ENCODE assay signal across 9 mouse cellular contexts in the genomic region with DNA sequence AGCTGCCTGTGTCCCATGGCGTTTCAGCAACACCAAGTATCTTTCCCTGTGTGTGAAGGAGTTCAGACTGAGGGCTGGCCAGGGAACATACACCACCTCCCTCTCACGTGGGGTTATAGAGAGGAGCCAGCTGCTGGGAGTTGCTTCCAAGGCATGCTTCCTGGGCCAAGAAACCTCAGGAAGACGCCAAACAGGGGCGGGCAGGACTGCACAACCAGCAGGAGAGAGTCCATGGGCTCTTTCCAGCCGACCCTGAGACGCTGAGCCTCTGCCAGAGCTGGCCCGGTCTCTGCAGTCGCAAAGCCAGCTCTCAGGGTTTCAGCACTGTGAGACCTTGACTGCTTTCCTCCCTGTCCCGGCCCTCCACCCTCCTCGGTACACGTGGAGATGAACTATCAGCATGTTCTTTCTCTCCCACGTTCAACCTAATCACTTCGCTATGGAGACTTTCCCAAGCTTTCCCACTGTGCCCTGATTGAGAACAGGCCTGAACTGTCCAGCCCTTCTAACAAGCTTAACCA. TPM values are rescaled to one million over a fixed set of nuclear protein-coding genes. Genes with fewer than 3 reads are reported as not detected.
DNase-seq lines count a peak whose midpoint lies in the region; ATAC-seq lines count a peak whose summit lies in the region.
"Had no signal": no experiment of that assay in that cellular context is flagged by ENCODE, and none has a peak within 500 bp of the region (broad histone marks: within the 10 kb centered on the region; RNA-seq: fewer than 3 reads in every experiment).

No protein-coding gene starts in this region.

- no peak overlapping the region for H3K4me2 ChIP-seq in neural tube, embryonic 14.5 days (ENCODE audit: low read depth, low read length)

- peak; percentile 27 to 47 for DNase-seq in adrenal gland, postnatal 4 days (ENCODE audit: low spot score in 2 of 2)
- peak; percentile 52 for DNase-seq in embryo, embryonic 11 days
- peak; percentile 88 for DNase-seq in heart, adult 8-10 months (ENCODE audit: low spot score)
- peak; percentile 55 for DNase-seq in kidney, adult 18-20 months
- DNase-seq in limb, embryonic 10.5 days (ENCODE audit: low spot score), result peak; percentile 65
- peak; percentile 84 to 93 for DNase-seq in urinary bladder, postnatal 4 days (ENCODE audit: low spot score in 2 of 2)
- no peak for DNase-seq in spleen, postnatal 4 days (ENCODE audit: low spot score in 2 of 2)

- peak; percentile 51; the same call in 1 of the 2 replicates for ATAC-seq in neural tube, embryonic 14.5 days (ENCODE audit: low read depth)

- H3K4me3 ChIP-seq in limb, embryonic 10.5 days, result peak overlapping the region; percentile 2; the same call in 1 of the 2 replicates
- H3K4me3 ChIP-seq in neural tube, embryonic 14.5 days (ENCODE audit: low read depth, low read length), result no peak overlapping the region
- H3K4me3 ChIP-seq: megakaryocyte, embryonic 14.5 days had no signal

- no peak overlapping the region for H3K9ac ChIP-seq in neural tube, embryonic 14.5 days (replicated peaks; ENCODE audit: low read depth, low read length)

- no peaks in the 10 kb centered on the region for H3K9me3 ChIP-seq in limb, embryonic 10.5 days (replicated peaks)
- H3K9me3 ChIP-seq in neural tube, embryonic 14.5 days (ENCODE audit: control insufficient read depth, low read length), result no peaks in the 10 kb centered on the region

- no peaks in the 10 kb centered on the region for H3K36me3 ChIP-seq in limb, embryonic 10.5 days
- no peaks in the 10 kb centered on the region for H3K36me3 ChIP-seq in neural tube, embryonic 14.5 days (ENCODE audit: control insufficient read depth, insufficient read depth, low read length)

- no peaks in the 10 kb centered on the region for H3K27me3 ChIP-seq in limb, embryonic 10.5 days (ENCODE audit: low read depth, poor library complexity, severe bottlenecking)
- H3K27me3 ChIP-seq in neural tube, embryonic 14.5 days (ENCODE audit: control insufficient read depth, insufficient read depth, low read length), result no peaks in the 10 kb centered on the region

- peak overlapping the region; percentile 88 for H3K27ac ChIP-seq in limb, embryonic 10.5 days
- no peak overlapping the region for H3K27ac ChIP-seq in neural tube, embryonic 14.5 days (ENCODE audit: low read depth, low read length)

- peaks cover 30% of the 10 kb centered on the region for H3K4me1 ChIP-seq in limb, embryonic 10.5 days
- no peaks in the 10 kb centered on the region for H3K4me1 ChIP-seq in neural tube, embryonic 14.5 days (ENCODE audit: control insufficient read depth, insufficient read depth, low read length)

- WGBS in limb, embryonic 10.5 days, result 36% methylated on average over 13 of the region's 13 CpGs
- WGBS in neural tube, embryonic 14.5 days, result 59% methylated on average over 13 of the region's 13 CpGs

RNA-seq across cellular contexts. Expression of a gene that starts 13.1 kb away (rescaled TPM):
- 10 to 100 TPM; 14.5 to 16.7 TPM for total RNA-seq in adrenal gland, postnatal 4 days (2021)
- total RNA-seq in heart, adult 8-10 months (2022), result 1 to 10 TPM; 4.1 to 7.7 (median 6.6) TPM
- polyA plus RNA-seq in limb, embryonic 10.5 days (2016; fragmentation: Nextera tagmentation; extraction: Ambion mirVana), result 5.5 and 5.9 TPM in 2 replicates
- 25.3 and 30.4 TPM in 2 replicates for polyA plus RNA-seq in neural tube, embryonic 14.5 days (2014; fragmentation: Nextera tagmentation; extraction: Ambion mirVana)

Comparison
In these comparisons a context has a peak if more than half of its experiments do, and no peak if none do; other contexts are left out.
1. DNase-seq: peak in adrenal gland, postnatal 4 days (2 of 2), embryo, embryonic 11 days (single experiment), heart, adult 8-10 months (single experiment), kidney, adult 18-20 months (single experiment), limb, embryonic 10.5 days (single experiment) and urinary bladder, postnatal 4 days (2 of 2); none in spleen, postnatal 4 days (0 of 2).